Mouse (Mus musculus) erythroblast, embryonic 14.5 days (primary cell): ENCODE results near the gene Arid4b.

Source experiments
- GATA1 ChIP-seq: IDR thresholded peaks from 2 replicates; pipeline ENCODE4 v1.6.1; 2012; ENCODE audit warnings: low read length, inconsistent platforms, mixed read lengths
- TAL1 ChIP-seq: IDR thresholded peaks from 3 replicates; pipeline ENCODE4 v1.6.1; 2012; ENCODE audit warnings: low read length, inconsistent platforms, mixed read lengths

DNA sequence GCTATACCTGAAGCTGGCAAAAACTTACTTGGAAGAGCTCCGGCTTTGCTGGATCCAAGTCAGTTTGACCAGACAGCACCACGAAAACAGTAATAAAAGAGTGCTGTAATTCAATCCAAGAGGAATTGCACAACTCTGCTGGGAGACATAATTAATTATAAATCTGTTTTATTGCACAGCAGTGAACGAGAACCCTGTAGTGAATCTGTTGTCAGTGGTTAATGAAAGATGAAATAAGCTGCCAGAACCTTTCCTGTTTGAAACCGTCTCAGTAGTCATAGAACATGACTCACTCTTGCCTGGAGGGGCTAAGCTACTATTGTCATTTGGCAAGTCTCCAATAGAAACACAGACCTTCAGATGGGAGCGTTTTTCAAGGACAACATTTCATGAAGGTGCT, 22.8 kb upstream of the Arid4b start:
- no peak for TF ChIP-seq GATA1
- no peak for TF ChIP-seq TAL1
